Mouse (Mus musculus) neutrophil, adult 5-6 weeks (primary cell): ENCODE data around the gene Igf1r. TPM values are rescaled to one million over a fixed set of nuclear protein-coding genes. Genes with fewer than 3 reads are reported as not detected.

ENCODE experiments used
- ATAC-seq: fragments of 151-379, 151-347 bp; 2 replicates; pipeline ENCODE4 v1.8.0; 2017; ENCODE audit warnings: mild to moderate bottlenecking, moderate TSS enrichment; ENCODE audit not compliant: insufficient number of reproducible peaks, poor library complexity, low FRiP score, severe bottlenecking; ENCODE audit errors: extremely low read depth
- total RNA-seq: library from RNA; stranded (forward); fragments of 200-1000 nt; gene quantifications from 2 replicates; pipeline ENCODE4 v1.2.3, GENCODE M21; 2017

Gene Igf1r
- total RNA-seq, 1 experiment from 2014 or later: 86.8 TPM

DNA sequence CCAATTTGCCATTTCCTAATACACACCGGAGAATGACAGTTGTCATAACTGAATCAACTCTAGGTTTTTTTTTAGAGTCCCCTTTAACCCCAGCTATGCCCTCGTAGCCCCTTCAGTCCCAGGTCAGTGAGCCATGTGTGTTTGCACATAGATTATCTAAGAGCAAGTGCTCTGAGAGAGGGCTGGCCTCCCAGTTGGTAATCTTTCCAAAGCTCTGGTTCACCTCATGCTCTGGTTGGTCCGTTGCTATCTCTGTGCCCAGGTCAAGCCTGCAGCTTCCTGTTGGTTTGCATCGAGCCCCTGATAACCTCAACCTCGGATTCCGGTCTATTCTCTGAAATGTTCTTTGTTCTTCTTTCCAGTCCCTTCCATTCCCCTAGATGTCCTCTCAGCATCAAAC, 236.6 kb downstream of the Igf1r start:
- ATAC-seq: no peak

- ATAC-seq: no peak
Observed at GRCm38 (mm10) chr7:68189691-68190456, 237.2 kb downstream of the Igf1r start.

GRCm38 (mm10) chr7:68193958-68194695, 241.5 kb downstream of the Igf1r start:
- ATAC-seq: 0 out of 2 replicates have a peak, but pooled peaks have one; percentile 16

DNA sequence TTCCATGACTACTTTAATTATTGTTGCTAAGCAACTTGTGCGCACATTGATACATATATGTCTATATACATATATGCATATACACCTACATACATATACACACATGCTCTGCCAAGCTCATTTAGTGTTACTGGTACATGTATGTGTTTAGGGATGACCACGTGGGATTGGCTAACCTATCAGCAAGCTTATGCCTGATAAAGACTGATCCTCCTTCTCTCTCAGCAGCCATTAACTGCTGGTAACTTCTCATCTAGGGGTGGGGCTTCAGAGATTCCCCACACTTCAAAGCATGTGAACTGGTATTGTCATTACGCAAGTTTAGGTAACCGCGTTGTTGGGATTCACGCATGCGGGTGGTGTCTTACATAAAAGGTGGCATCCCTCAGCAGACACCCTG, 247.0 kb downstream of the Igf1r start:
- ATAC-seq: no peak

DNA sequence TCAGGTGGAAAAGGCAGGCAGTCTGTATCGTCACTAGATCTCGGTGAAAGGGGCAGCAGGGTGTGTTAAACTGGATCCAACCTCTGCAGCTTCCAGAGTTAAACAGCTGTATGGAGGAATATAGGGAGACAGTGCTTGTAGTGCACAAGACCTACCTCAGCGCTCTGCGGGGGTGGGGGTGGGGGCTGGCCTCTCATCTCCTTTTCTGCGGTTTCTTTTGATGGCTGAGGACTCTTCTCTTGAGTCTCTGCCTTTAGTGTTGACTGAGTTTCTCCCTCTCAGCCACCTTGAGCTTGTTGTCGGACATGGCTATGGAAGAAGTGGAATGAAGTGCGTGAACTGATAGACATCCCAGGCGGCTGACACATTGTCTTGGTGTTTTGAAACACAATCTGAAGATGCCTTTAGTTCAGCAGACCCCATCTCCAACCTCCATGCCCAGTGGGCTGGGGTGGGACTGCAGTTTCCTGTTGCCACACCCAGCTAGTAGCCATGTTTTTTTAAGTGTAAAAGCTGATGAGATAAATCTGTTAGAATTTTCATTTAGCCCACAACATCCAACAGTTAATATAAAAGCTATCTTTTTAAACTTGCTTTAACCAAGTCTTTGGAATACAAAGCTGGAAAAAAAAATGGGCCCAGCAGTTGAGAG, 253.3 kb downstream of the Igf1r start:
- ATAC-seq: no peak

DNA sequence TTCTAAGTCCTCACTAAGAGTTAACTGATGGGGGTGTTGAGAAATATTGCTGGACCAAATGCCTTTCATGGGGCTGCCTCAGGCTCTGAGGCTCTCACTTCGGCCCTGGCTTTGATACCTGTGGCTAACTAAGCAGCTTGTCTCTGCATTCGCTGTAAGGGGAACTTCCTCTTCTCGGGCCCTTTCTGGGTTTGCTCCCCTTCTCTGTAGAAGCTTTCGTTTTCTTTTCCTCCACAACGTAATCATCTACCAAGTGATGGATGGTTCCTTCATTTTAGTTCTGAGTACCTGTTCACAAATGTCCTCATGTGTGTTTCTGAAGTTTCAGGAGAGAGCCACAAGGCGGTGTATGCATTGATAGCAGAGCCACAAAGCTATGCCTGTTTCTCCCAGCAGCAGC, 256.4 kb downstream of the Igf1r start:
- peak; percentile 43 for ATAC-seq

- ATAC-seq: no peak
Observed at GRCm38 (mm10) chr7:68210417-68210816, 257.8 kb downstream of the Igf1r start.

DNA sequence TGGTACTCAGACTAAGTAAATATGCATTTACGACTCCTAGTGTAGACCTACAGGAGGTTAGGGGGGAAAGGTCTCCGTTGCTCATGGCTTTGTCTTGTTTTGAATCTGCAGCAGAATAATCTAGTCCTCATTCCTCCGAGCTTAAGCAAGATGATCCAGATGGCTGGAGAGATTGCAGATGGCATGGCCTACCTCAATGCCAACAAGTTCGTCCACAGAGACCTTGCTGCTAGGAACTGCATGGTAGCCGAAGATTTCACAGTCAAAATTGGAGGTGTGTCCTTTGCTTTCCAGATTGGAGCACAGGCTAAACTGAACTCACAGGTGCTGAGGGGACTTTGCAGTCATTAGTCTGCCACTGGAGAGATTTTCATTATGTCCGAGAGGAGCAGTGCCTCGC, 259.3 kb downstream of the Igf1r start:
- no peak for ATAC-seq

GRCm38 (mm10) chr7:68213842-68214241, 261.2 kb downstream of the Igf1r start:
- ATAC-seq: no peak

DNA sequence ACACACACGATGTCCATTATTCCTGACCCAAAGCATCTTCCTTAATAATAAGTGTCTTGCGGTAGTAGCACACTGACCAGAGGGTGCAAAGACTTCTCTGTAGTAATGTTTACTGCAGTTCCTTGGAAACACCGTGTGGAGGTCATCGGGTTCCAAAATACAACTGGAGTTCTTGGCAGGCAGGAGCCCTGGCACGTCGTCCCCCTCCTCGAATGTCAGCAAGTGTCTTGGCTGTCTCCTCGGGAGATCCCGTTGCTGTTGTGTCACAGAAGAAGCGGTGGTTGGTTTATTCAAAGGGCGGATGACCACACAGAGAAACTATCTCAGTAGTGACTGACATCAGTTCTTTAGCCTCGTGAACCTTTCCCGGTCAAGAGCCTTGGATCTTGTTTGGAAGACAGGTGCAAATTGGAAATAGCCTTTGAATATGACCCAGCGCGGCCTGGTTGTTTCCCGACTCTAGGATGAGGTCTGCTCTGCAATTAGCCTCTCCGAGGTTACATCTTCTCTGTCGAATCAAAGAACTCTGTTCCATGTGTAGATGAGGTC, 263.0 kb downstream of the Igf1r start:
- ATAC-seq: no peak

GRCm38 (mm10) chr7:68218879-68219278, 266.3 kb downstream of the Igf1r start:
- no peak for ATAC-seq

DNA sequence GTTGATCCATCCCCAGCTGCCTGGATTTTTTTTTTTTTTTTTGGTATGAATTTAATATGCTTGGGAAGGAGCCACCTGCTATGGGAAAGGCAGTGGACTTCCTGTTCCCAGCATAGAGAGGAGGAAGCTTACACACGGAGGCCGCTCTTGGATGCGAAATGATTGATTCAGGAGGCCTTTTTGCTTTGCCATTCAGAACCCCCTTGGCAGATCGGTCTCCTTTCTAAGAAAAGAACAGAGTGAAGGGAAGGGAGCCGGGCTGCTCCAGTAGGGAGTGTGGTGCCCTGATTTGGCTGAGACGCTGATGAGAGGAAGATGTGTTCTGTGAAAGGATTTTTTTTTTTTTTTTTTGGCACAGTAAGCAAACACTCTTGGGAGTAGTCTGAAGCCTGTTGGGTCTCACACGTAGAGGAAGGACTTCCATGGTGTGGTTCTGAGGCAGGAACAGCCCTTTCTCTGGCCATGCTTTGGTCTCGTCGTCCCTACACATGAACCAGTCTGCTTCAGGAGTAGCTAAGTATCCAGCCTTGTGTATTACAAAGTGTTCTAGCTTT, 269.1 kb downstream of the Igf1r start:
- ATAC-seq: no peak

DNA sequence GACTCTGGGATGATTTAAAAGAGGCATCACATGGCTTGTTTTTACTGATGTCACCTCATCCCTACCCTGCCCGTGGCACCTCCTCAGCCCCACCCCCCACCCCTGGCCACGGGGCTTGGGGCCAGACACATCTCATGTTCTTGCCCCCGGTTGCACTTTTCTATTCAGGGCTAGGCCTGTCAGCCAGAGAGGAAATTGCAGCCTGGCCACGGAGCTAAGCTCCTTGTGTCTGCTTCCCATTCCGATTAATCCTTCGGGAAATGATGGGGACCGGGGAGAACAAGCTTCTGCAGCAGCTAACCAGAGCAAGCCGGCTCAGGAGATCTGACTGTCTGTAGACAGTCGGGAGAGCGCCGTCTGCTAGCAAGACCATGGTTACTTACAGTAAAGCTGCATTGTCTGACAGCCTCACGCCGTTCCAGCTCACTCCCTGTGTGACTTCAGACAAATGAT, 270.8 kb downstream of the Igf1r start:
- ATAC-seq: no peak

- no peak for ATAC-seq
Observed at GRCm38 (mm10) chr7:68224006-68224405, 271.4 kb downstream of the Igf1r start.

- ATAC-seq: 0 out of 2 replicates have a peak, but pooled peaks have one; percentile 13
Observed at GRCm38 (mm10) chr7:68225427-68226054, 272.9 kb downstream of the Igf1r start.

DNA sequence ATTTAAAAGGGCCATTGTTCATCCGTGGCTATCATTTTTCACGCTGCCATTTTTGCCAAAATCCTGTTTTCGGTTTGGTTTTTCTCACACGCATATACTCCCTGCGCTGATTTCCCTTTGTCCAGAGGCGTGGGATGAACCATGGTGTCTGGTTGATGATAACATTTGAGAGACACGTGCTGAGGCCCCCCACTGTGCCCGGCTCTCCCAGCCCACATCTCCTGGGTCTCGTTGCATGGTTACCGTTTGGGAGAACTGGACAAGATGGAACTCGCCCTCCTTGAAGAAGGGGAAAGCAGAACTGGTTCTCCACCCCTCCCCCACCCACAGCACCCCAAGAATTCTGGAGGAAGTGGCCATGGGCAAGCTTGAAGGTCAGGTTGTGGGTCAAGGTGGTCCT, 274.4 kb downstream of the Igf1r start:
- ATAC-seq: no peak

DNA sequence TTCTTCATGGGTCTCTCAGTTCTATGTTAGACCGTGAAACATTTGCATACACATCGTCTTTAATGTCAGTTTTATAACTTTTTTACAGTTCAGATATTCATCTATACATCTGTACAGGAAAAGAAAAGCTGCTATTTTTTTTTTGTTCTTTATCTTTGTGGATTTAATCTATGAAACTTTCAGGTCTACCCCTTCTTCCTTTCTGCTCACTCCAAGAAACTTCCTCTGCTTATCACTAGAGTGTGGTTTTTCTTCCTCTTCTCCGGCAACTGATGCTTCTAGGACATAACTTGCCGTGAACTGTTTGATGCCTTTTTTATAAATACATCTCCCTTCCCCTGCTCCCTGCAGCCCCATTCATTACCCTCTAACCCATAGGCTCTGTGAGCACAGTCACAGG, 275.0 kb downstream of the Igf1r start:
- no peak for ATAC-seq

DNA sequence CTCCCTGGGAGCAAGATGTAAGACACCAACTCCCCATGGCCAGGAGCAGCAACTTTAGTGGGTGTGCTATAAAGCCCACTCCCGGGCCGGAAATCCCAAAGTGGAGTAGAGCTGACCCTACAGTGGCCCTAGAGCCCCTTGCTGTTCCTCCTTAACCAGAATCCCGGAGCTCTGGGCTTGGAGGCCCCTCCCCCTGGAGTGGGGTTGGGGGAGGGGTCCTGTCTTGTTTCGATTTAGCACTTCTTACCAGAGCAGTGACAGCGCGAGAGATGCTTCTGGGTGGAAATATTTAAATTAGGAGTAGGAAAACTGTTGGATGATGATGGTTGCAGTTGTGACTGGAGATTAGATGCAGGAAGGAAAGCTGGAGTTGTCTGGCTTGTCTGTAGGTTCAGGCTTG, 275.9 kb downstream of the Igf1r start:
- no peak for ATAC-seq

- ATAC-seq: no peak
Observed at GRCm38 (mm10) chr7:68230831-68231230, 278.2 kb downstream of the Igf1r start.
